9 mouse cellular contexts compared by ENCODE assay signal in the genomic region with DNA sequence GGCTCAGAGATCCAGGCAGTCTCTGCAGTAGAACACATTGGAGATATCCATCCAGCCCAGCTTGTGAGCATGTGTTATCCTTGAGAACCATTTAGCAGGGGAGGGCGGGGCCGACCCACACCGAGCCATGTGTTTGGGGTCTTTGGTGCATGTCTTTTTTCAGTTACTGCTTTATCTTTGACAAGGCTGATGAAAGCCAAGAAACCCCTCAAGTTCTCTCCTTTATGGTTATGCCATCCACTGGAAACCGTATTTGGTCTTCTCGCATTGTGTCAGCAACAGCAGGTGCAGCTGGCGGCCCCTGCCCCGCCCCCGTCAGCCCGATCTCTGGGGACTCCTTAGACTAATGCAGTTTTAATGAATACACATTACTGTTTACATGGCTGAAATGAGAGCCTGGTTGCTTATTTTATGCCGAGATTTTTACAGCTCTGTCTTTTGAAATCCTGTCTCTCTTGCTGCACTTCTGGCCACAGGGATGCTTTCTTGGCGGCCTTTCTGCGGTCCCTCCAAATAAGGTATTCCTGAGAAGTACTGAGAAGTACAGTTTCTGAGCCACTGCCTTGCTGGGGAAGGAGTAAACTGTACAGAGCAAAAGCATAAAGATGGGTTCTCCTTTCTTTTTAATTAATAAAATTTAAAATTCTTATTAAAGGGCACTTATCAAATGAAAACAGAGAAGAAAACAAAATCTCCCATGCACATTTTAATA.
DNase-seq lines count a peak whose midpoint lies in the region; ATAC-seq and TF ChIP-seq lines count a peak whose summit lies in the region.
"Had no signal": no experiment of that assay in that cellular context is flagged by ENCODE, and none has a peak within 500 bp of the region (broad histone marks: within the 10 kb centered on the region; RNA-seq: fewer than 3 reads in every experiment).

No protein-coding gene starts in this region.

- 40% methylated on average over 12 of the region's 12 CpGs for WGBS in forebrain, embryonic 12.5 days
- WGBS in liver, postnatal 0 days (ENCODE audit: insufficient replicate concordance), result 67% methylated on average over 12 of the region's 12 CpGs

- H3K4me1 ChIP-seq in forebrain, embryonic 12.5 days, result peaks cover 12% of the 10 kb centered on the region
- H3K4me1 ChIP-seq in liver, postnatal 0 days (ENCODE audit: insufficient read depth), result no peaks in the 10 kb centered on the region
- H3K4me1 ChIP-seq: kidney, embryonic 15.5 days had no signal

- H3K9ac ChIP-seq in forebrain, embryonic 12.5 days, result no peak overlapping the region
- H3K9ac ChIP-seq in liver, postnatal 0 days (replicated peaks), result no peak overlapping the region
- H3K9ac ChIP-seq: kidney, embryonic 15.5 days had no signal

- peak overlapping the region; percentile 57 for H3K27ac ChIP-seq in left cerebral cortex, adult 2 months
- H3K27ac ChIP-seq in forebrain, embryonic 12.5 days, result peak overlapping the region; percentile 71
- peak overlapping the region; percentile 58 for H3K27ac ChIP-seq in liver, postnatal 0 days (ENCODE audit: low read depth)
- H3K27ac ChIP-seq: kidney, embryonic 15.5 days had no signal

- H3K4me2 ChIP-seq in forebrain, embryonic 12.5 days, result peak overlapping the region; percentile 15; the same call in 1 of the 2 replicates
- no peak overlapping the region for H3K4me2 ChIP-seq in liver, postnatal 0 days (ENCODE audit: low read depth, low read length)
- H3K4me2 ChIP-seq: kidney, embryonic 15.5 days had no signal

- no peaks in the 10 kb centered on the region for H3K9me3 ChIP-seq in forebrain, embryonic 12.5 days
- H3K9me3 ChIP-seq in liver, postnatal 0 days (ENCODE audit: low read length), result no peaks in the 10 kb centered on the region
- H3K9me3 ChIP-seq: kidney, embryonic 15.5 days had no signal

- intact Hi-C loops in left cerebral cortex, adult 2 months (cut with DNase I), result loop anchor here (5.0 kb wide), 1 partner anchor 60 kb away; no protein-coding TSS in a partner anchor
- intact Hi-C loops in left cerebral cortex, postnatal 36 days (cut with DNase I), result no loop called here

- no peak for TF ChIP-seq CTCF in left cerebral cortex, adult 2 months (IDR thresholded peaks at IDR 0.05)
- no peak for TF ChIP-seq CTCF in liver, postnatal 0 days (IDR thresholded peaks at IDR 0.05; ENCODE audit: low read depth)

- no peak overlapping the region for H3K4me3 ChIP-seq in left cerebral cortex, adult 2 months
- H3K4me3 ChIP-seq in forebrain, embryonic 12.5 days (replicated peaks), result no peak overlapping the region
- H3K4me3 ChIP-seq in liver, postnatal 0 days (ENCODE audit: low read depth, low read length), result no peak overlapping the region
- H3K4me3 ChIP-seq: kidney, embryonic 15.5 days had no signal

- peak; percentile 74 for ATAC-seq in forebrain, embryonic 12.5 days (ENCODE audit: low FRiP score)
- ATAC-seq in liver, postnatal 0 days, result no peak

- no peaks in the 10 kb centered on the region for H3K27me3 ChIP-seq in forebrain, embryonic 12.5 days
- no peaks in the 10 kb centered on the region for H3K27me3 ChIP-seq in liver, postnatal 0 days (ENCODE audit: insufficient read depth, low read length)
- H3K27me3 ChIP-seq in splenic B cell, adult 2 months (ENCODE audit: control insufficient read depth, insufficient read depth, low read length, poor library complexity, severe bottlenecking), result no peaks in the 10 kb centered on the region
- H3K27me3 ChIP-seq: kidney, embryonic 15.5 days had no signal

- H3K36me3 ChIP-seq in forebrain, embryonic 12.5 days (replicated peaks), result no peaks in the 10 kb centered on the region
- no peaks in the 10 kb centered on the region for H3K36me3 ChIP-seq in liver, postnatal 0 days (replicated peaks; ENCODE audit: insufficient read depth, low read length)
- no peaks in the 10 kb centered on the region for H3K36me3 ChIP-seq in splenic B cell, adult 2 months (ENCODE audit: control insufficient read depth, insufficient read depth, low read length, poor library complexity, severe bottlenecking)
- H3K36me3 ChIP-seq: kidney, embryonic 15.5 days had no signal

- no peak for TF ChIP-seq EP300 in liver, postnatal 0 days (IDR thresholded peaks at IDR 0.05; ENCODE audit: low read depth)

- no peak for DNase-seq in left cerebral cortex, adult 2 months (ENCODE audit: extremely low spot score in 1 of 2, low spot score in 2 of 2)
- DNase-seq in left cerebral cortex, postnatal 36 days (ENCODE audit: low spot score in 2 of 2), result no peak
- peak; percentile 43 for DNase-seq in liver, postnatal 0 days
- DNase-seq in splenic B cell, adult 2 months (ENCODE audit: low read depth, low spot score), result peak; percentile 62
- no peak for DNase-seq in frontal cortex, postnatal 36 days (ENCODE audit: low spot score in 2 of 2)
- no peak for DNase-seq in kidney, postnatal 36 days
- no peak for DNase-seq in gastrocnemius, adult 8-10 months (ENCODE audit: low spot score in 2 of 2)

Comparison
In these comparisons a context has a peak if more than half of its experiments do, and no peak if none do; other contexts are left out.
1. DNase-seq: peak in liver, postnatal 0 days (single experiment) and splenic B cell, adult 2 months (single experiment); none in left cerebral cortex, adult 2 months (0 of 2), left cerebral cortex, postnatal 36 days (0 of 2), frontal cortex, postnatal 36 days (0 of 2), kidney, postnatal 36 days (0 of 2) and gastrocnemius, adult 8-10 months (0 of 2).
2. Peak in every context shown above with its lines, with median percentiles within 50 percentile points of each other: H3K27ac ChIP-seq.